Mouse (Mus musculus) midbrain, embryonic 13.5 days (tissue): ENCODE measurements around the gene Cd300c2. TPM values are rescaled to one million over a fixed set of nuclear protein-coding genes. Genes with fewer than 3 reads are reported as not detected.
"Not testable (repeated sequence)": the region's sequence is repeated elsewhere in the genome, so short reads cannot be mapped to it uniquely, and the experiment has no call there.

Source experiments
- ATAC-seq: fragments of 200-750 bp; cut with Nextera tagmentation; 2 replicates; pipeline ENCODE4 v1.8.0; 2017; ENCODE audit warnings: mild to moderate bottlenecking, moderate TSS enrichment, moderate library complexity
- H3K27ac ChIP-seq: fragments of 300-500 bp; sonication (generic); 2 replicates; pipeline ENCODE4 v1.5.1; 2015; ENCODE audit warnings: inconsistent platforms, mild to moderate bottlenecking, moderate library complexity
- H3K27me3 ChIP-seq: fragments of 300-500 bp; sonication (generic); 2 replicates; pipeline ENCODE4 v1.6.1; 2015; ENCODE audit warnings: mild to moderate bottlenecking, inconsistent platforms
- H3K36me3 ChIP-seq: fragments of 300-500 bp; sonication (generic); 2 replicates; pipeline ENCODE4 v1.6.1; 2015; ENCODE audit warnings: mild to moderate bottlenecking, inconsistent platforms
- H3K4me1 ChIP-seq: fragments of 300-500 bp; sonication (generic); replicated peaks from 2 replicates; pipeline ENCODE4 v1.6.1; 2015; ENCODE audit warnings: inconsistent platforms
- H3K4me2 ChIP-seq: fragments of 300-500 bp; sonication (generic); replicated peaks from 2 replicates; pipeline ENCODE4 v1.6.1; 2015; ENCODE audit warnings: moderate library complexity, mild to moderate bottlenecking, inconsistent platforms
- H3K4me3 ChIP-seq: fragments of 300-500 bp; sonication (generic); replicated peaks from 2 replicates; pipeline ENCODE4 v1.5.1; 2015; ENCODE audit warnings: mild to moderate bottlenecking, inconsistent platforms
- H3K9ac ChIP-seq: fragments of 300-500 bp; sonication (generic); replicated peaks from 2 replicates; pipeline ENCODE4 v1.6.1; 2015; ENCODE audit warnings: mild to moderate bottlenecking, inconsistent platforms
- H3K9me3 ChIP-seq: fragments of 300-500 bp; sonication (generic); 2 replicates; pipeline ENCODE4 v1.6.1; 2016; ENCODE audit warnings: mild to moderate bottlenecking, inconsistent platforms
- whole genome bisulfite sequencing: fragments of 180-500 bp; shearing (Covaris S2); methylation state at CpG from one replicate; pipeline ENCODE4 v1.1.7; 2015; 5-methylcytosine and 5-hydroxymethylcytosine counted together
- polyA plus RNA-seq: library from polyadenylated mRNA; unstranded; fragments of >200 nt; fragmentation: Nextera tagmentation; extraction: Ambion mirVana; gene quantifications from 2 replicates; pipeline ENCODE4 v1.2.1, GENCODE M21; 2015

The Cd300c2 gene
- 0.81 and 0.82 TPM in 2 replicates for polyA plus RNA-seq

DNA sequence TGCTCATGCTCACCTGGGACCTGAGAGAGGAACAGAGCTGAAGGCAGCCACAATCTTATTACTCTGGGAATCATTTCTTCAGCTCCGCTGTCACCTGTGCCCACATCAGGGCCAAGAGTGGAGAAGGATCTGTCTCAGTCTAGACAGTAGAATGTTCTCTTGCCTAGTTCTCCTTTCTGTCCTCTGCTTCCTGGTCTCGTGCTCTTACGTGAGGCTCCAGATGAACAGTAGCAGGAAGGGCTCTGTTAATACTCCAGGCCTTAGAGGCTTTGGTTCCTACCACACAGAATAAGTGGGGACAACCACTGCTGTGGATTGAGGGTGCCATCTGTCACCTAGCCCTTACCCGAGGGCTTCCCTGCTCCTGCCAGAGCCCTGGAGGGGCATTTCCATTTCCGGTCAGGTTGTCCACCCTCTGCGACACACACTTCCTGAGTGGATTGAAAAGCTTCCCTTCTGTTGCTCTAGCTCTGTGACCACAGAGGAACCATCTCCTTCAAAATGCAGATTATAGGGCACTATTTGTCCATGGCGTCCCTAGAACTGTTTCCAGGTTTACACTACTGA is at the start of gene Cd300c2:
Gene Cd300c2 (minus strand): TSS at position 407 of the 567 bp plus-strand sequence.
- ATAC-seq = no peak
- Histone ChIP-seq H3K36me3 (no peaks in the 10 kb centered on the region), H3K4me3 (no peak within 1 kb of the TSS), H3K9me3 (no peaks in the 10 kb centered on the region), H3K4me2 (no peak within 1 kb of the TSS), H3K27me3 (no peaks in the 10 kb centered on the region), H3K27ac (no peak within 1 kb of the TSS), H3K9ac (no peak within 1 kb of the TSS), H3K4me1 (no peaks in the 10 kb centered on the region)
- WGBS = 87% methylated on average over 7 of the region's 7 CpGs

DNA sequence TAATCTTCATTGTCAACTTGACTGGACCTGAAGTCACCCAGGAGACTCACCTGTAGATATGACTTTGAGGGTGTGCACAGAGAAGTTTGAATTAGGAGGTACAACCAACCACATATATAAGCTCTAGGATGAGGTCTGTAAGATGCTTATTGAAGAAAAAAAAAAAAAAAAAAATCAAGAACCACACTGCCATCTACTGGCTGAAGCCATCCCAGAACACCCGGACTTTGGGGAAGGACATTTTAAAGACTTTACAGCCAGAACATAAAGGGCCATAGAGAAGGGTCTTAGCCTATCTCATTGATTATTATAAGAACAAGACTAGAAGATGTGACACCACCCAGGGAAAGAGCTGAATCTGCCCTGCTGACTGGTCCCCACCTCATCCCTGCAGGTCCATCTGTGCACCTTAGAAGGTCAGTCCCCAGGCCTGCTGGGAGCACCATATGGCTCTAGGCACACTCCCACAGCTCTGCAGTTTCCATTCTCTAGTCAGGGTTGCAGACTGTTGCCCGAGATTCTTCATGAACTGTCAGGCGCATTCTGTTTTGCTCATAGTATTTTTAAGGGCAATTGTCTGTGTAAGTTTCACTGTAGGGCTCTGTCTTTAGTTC is 47.7 kb upstream of the Cd300c2 start:
- Histone ChIP-seq H3K4me1 (no peaks in the 10 kb centered on the region), H3K9me3 (no peaks in the 10 kb centered on the region), H3K4me2 (no peak overlapping the region), H3K27ac (no peak overlapping the region), H3K36me3 (no peaks in the 10 kb centered on the region), H3K4me3 (no peak overlapping the region), H3K9ac (no peak overlapping the region), H3K27me3 (0 out of 2 replicates have a peak, but pooled peaks cover 7% of the 10 kb centered on the region)
- ATAC-seq = no peak
- WGBS = 52% methylated on average over 3 of the region's 3 CpGs

DNA sequence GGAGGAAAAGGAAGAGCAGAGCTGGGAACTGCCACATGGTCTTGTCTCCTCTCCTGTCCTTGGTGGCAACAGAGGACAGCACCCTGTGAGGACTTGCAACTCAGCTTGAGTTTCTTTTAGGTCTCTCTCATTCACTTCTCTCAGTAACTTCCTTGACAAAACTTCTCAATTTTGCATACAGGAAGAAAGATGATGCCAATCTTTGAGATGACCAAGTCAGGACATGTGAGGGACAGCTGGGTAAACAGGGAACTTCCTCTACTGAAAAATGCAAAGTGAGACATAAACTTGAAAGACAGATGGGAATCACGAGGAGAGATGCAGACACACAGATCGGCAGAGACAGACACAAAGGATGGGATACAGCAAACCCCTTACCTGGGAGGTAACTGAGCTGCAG is 46.6 kb upstream of the Cd300c2 start, which contains the start of gene Cd300ld3:
Gene Cd300ld3 (minus strand): TSS at position 151 of the 400 bp plus-strand sequence.
- 0 out of 2 replicates have a peak, but pooled peaks cover 7% of the 10 kb centered on the region for H3K27me3 ChIP-seq
- no peaks in the 10 kb centered on the region for H3K36me3 ChIP-seq
- ATAC-seq = no peak
- no peaks in the 10 kb centered on the region for H3K9me3 ChIP-seq
- WGBS = 78% methylated on average over 2 of the region's 2 CpGs
- H3K4me3 ChIP-seq = no peak within 1 kb of the TSS
- no peak within 1 kb of the TSS for H3K4me2 ChIP-seq
- H3K9ac ChIP-seq = no peak within 1 kb of the TSS
- H3K4me1 ChIP-seq = no peaks in the 10 kb centered on the region
- no peak within 1 kb of the TSS for H3K27ac ChIP-seq

DNA sequence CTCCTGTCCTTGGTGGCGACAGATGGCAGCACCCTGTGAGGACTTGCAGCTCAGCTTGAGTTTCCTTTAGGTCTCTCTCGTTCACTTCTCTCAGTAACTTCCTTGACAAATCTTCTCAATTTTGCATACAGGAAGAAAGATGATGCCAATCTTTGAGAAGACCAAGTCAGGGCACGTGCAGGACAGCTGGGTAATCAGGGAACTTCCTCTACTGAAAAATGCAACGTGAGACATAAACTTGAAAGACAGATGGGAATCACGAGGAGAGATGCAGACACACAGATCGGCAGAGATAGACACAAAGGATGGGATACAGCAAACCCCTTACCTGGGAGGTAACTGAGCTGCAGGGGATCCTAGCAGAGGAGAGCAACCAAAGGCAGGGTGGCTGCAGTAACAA is 36.0 kb upstream of the Cd300c2 start, which contains the start of gene Cd300ld5:
Gene Cd300ld5 (minus strand): TSS at position 101 of the 400 bp plus-strand sequence.
- WGBS = no CpG with 5 or more reads among the region's 6 CpGs
- not testable (repeated sequence) for H3K27ac ChIP-seq, H3K4me3 ChIP-seq, H3K9me3 ChIP-seq, ATAC-seq, H3K27me3 ChIP-seq, H3K36me3 ChIP-seq, H3K4me2 ChIP-seq, H3K4me1 ChIP-seq, H3K9ac ChIP-seq

DNA sequence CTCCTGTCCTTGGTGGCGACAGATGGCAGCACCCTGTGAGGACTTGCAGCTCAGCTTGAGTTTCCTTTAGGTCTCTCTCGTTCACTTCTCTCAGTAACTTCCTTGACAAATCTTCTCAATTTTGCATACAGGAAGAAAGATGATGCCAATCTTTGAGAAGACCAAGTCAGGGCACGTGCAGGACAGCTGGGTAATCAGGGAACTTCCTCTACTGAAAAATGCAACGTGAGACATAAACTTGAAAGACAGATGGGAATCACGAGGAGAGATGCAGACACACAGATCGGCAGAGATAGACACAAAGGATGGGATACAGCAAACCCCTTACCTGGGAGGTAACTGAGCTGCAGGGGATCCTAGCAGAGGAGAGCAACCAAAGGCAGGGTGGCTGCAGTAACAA is 25.2 kb upstream of the Cd300c2 start, which contains the start of gene Cd300ld4:
Gene Cd300ld4 (minus strand): TSS at position 101 of the 400 bp plus-strand sequence.
- H3K9ac ChIP-seq, H3K27me3 ChIP-seq, ATAC-seq, H3K36me3 ChIP-seq, H3K4me1 ChIP-seq, H3K9me3 ChIP-seq, H3K4me3 ChIP-seq, H3K27ac ChIP-seq, H3K4me2 ChIP-seq: not testable (repeated sequence)
- no CpG with 5 or more reads among the region's 6 CpGs for WGBS

DNA sequence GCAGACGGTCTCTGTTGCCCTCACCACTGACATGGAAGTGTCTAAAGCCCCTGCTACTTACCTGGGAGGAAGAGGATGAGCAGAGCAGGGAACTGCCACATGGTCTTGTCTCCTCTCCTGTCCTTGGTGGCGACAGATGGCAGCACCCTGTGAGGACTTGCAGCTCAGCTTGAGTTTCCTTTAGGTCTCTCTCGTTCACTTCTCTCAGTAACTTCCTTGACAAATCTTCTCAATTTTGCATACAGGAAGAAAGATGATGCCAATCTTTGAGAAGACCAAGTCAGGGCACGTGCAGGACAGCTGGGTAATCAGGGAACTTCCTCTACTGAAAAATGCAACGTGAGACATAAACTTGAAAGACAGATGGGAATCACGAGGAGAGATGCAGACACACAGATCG is 14.4 kb upstream of the Cd300c2 start, which contains the start of gene Cd300ld2:
Gene Cd300ld2 (minus strand): TSS at position 101 of the 400 bp plus-strand sequence.
- H3K4me3 ChIP-seq, ATAC-seq, H3K36me3 ChIP-seq, H3K4me1 ChIP-seq, H3K27me3 ChIP-seq, H3K27ac ChIP-seq, H3K9me3 ChIP-seq, H3K9ac ChIP-seq, H3K4me2 ChIP-seq: not testable (repeated sequence)
- no CpG with 5 or more reads among the region's 7 CpGs for WGBS

DNA sequence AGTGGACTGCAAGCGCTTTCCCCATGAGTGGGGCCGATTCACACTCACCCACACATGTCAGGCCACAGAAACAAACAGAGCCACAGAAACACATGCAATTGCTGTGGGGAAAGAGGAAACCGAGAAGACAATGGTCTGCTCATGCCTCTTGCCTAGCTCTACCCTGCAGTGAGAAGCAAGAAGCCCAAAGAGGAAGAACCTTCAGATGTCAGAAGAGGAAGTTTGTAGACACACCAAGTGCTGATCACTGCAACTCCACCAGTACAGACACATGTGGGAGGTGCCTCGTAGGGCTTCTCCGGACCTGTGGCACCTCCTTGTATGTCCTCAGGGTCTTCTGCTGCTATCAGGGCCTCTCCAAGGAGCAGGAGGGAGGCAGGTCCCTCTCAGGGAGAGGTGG is 2.4 kb upstream of the Cd300c2 start:
- Histone ChIP-seq H3K9me3 (no peaks in the 10 kb centered on the region), H3K9ac (no peak overlapping the region), H3K27me3 (no peaks in the 10 kb centered on the region), H3K4me3 (no peak overlapping the region), H3K4me2 (no peak overlapping the region), H3K4me1 (no peaks in the 10 kb centered on the region), H3K36me3 (no peaks in the 10 kb centered on the region), H3K27ac (no peak overlapping the region)
- WGBS = 85% methylated on average over 5 of the region's 5 CpGs
- ATAC-seq = no peak

DNA sequence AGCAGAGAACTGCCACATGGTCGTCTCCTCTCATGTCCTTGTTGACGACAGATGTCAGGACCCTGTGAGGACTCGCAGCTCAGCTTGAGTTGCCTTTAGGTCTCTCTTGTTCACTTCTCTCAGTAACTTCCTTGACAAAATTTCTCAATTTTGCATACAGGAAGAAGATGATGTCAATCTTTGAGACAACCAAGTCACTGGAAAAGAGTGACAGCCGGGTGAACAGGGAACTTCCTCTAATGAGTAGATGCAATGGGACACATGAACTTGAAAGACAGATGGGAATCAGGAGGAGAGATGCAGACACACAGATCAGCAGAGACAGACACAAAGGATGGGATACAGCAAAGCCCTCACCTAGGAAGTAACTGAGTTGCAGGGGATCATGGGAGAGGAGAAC is 11.9 kb downstream of the Cd300c2 start, which contains the start of gene Cd300ld:
Gene Cd300ld (minus strand): TSS at position 130 of the 400 bp plus-strand sequence.
- WGBS = 79% methylated on average over 4 of the region's 4 CpGs

DNA sequence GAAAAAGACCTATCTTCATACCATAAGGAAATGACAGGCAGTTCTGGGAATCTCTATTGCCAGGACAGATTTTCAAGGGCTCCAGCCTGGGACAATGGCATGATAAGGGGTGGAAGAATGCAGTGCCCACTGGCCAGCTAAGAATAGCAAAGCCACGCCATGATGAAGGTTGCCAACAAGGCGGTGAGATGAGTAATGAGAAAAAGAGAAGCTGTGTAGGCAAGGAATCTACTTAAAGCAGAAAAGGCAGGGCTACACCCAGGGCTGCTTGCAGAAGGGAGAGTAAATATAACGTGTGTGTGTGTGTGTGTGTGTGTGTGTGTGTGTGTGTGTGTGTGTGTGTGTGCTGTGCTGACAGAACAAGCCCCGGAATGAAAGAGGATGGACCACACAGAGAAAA is 19.8 kb downstream of the Cd300c2 start:
- Histone ChIP-seq H3K9me3 (peaks cover 27% of the 10 kb centered on the region), H3K4me2 (no peak overlapping the region), H3K27me3 (no peaks in the 10 kb centered on the region), H3K36me3 (no peaks in the 10 kb centered on the region), H3K4me3 (no peak overlapping the region), H3K9ac (no peak overlapping the region), H3K27ac (no peak overlapping the region), H3K4me1 (no peaks in the 10 kb centered on the region)
- 79% methylated on average over 4 of the region's 4 CpGs for WGBS
- no peak for ATAC-seq

More for the DNA sequence above, 11.9 kb downstream of the Cd300c2 start, which contains the start of gene Cd300ld:
- H3K9me3 ChIP-seq = no peaks in the 10 kb centered on the region
- no peaks in the 10 kb centered on the region for H3K4me1 ChIP-seq
- ATAC-seq = no peak
- no peak within 1 kb of the TSS for H3K9ac ChIP-seq
- H3K27ac ChIP-seq = no peak within 1 kb of the TSS
- no peak within 1 kb of the TSS for H3K4me2 ChIP-seq
- H3K36me3 ChIP-seq = no peaks in the 10 kb centered on the region
- no peak within 1 kb of the TSS for H3K4me3 ChIP-seq
- no peaks in the 10 kb centered on the region for H3K27me3 ChIP-seq

DNA sequence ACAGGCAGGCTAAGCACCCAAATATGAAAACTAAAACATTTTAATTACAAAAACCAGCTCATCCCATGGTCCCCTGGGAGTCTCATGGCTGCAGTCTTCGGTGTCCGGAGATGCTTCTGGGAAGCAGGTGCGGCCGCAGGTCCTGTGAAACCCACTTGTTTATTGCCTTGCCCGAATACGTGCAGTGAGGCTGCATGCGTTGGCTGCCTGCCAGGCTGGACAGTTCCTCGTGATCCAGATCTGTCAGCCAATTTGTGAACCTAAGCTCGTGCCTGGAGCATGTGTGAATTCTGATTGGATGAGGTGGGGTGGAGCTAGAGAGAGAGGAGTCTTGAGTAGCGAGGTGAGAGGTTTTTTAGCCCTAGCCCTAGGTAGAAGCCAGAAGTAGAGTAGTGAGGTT is 29.0 kb downstream of the Cd300c2 start:
- no peak overlapping the region for H3K27ac ChIP-seq
- H3K4me3 ChIP-seq = no peak overlapping the region
- no peaks in the 10 kb centered on the region for H3K4me1 ChIP-seq
- WGBS = 81% methylated on average over 10 of the region's 10 CpGs
- H3K4me2 ChIP-seq = no peak overlapping the region
- ATAC-seq = no peak
- peaks cover 25% of the 10 kb centered on the region for H3K9me3 ChIP-seq
- no peak overlapping the region for H3K9ac ChIP-seq
- no peaks in the 10 kb centered on the region for H3K36me3 ChIP-seq
- H3K27me3 ChIP-seq = no peaks in the 10 kb centered on the region

DNA sequence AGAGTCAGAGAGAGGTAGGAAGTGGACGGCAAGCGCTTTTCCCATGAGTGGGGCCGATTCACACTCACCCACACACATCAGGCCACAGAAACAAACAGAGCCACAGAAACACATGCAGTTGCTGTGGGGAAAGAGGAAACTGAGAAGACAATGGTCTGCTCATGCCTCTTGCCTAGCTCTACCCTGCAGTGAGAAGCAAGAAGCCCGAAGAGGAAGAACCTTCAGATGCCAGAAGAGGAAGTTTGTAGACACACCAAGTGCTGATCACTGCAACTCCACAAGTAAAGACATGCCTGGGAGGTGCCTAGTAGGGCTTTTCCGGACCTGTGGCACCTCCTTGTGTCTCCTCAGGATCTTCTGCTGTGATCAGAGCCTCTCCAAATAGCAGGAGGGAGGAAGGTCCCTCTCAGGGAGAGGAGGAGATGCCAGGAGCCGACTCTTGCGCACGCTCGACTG is 32.9 kb downstream of the Cd300c2 start, which contains the start of gene Cd300c:
Gene Cd300c (minus strand): TSS at position 406 of the 456 bp plus-strand sequence.
- Histone ChIP-seq H3K27me3 (no peaks in the 10 kb centered on the region), H3K4me3 (no peak within 1 kb of the TSS), H3K4me1 (no peaks in the 10 kb centered on the region), H3K9me3 (peaks cover 12% of the 10 kb centered on the region), H3K9ac (no peak within 1 kb of the TSS), H3K4me2 (no peak within 1 kb of the TSS), H3K36me3 (no peaks in the 10 kb centered on the region), H3K27ac (no peak within 1 kb of the TSS)
- ATAC-seq = no peak
- 87% methylated on average over 9 of the region's 9 CpGs for WGBS

DNA sequence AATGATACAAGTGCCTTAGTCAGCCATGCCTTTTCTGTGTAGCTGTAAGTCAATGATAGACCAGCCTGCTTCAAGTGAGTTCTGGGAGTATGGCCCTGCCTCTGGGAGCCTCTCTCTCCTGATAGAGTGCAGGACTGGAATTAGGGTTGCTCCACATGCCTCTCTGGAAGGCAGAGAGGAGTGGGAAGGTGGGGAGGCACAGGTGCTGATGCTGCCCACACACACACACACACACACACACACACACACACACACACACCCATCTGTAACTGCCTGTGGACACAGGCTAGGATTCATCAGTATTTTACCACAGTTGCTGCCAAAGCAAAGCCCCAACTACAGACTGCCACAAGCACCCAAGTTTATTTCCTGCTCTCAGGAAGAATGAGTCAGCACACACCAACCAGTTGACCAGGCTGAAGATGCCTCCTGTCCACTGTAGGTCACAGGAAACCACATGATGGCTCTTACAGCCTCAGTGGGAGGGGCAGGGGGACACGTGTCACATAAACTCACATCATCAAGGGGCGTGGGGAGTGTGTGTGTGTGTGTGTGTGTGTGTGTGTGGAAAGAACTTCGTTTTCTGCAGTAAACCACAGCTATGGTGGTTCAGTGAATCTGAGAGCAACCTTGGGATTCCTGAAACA is 36.4 kb downstream of the Cd300c2 start:
- Histone ChIP-seq H3K4me1 (no peaks in the 10 kb centered on the region), H3K4me2 (no peak overlapping the region), H3K9ac (no peak overlapping the region), H3K36me3 (no peaks in the 10 kb centered on the region), H3K9me3 (no peaks in the 10 kb centered on the region), H3K27me3 (no peaks in the 10 kb centered on the region), H3K4me3 (no peak overlapping the region), H3K27ac (no peak overlapping the region)
- 68% methylated on average over 3 of the region's 3 CpGs for WGBS
- no peak for ATAC-seq
